Mouse (Mus musculus): ENCODE results near the gene Prim1. TPM values are rescaled to one million over a fixed set of nuclear protein-coding genes. Genes with fewer than 3 reads are reported as not detected.
A peak's percentile ranks its signal among the peaks of the same experiment; 100 is the strongest.
"Not testable (repeated sequence)": the region's sequence is repeated elsewhere in the genome, so short reads cannot be mapped to it uniquely, and the experiment has no call there.

Prim1 gene
- total RNA-seq, 2 experiments from 2014 or later, result 56.1 to 56.5 TPM

DNA sequence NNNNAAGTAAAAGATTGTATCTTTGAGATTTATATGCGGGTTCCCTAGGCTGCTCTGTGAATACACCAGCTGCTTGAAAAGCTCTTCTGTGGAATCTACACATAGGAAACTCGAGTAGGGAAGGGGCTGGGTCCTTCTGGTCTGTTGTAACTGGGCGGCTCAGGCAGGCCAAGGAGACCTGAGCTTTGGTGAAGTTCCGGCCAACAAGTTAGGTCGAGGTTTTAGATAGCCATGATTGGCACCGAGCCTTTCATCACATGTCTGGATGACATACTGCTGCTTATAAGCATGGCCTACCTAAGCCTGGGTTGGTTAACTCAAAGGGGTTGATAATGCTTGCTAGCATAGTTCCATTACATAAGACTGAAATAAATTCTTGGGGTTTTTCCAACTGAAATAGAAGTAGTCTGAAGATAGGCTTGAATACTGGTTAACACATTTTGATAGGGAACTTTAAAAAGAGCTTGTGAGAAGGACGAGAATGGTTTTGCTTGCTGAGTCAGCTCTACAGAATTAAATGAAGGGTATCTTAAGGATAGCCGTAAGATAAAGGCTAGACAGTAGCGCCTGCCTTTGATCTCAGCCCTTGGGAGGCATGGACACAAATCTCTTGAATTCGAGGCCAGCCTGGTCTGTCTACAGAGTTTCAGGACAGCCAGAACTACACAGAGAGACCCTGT, 21.9 kb downstream of the Prim1 start:
- 0 out of 2 replicates have a peak, but pooled peaks have one; percentile 14 for ATAC-seq (replicated peaks; ENCODE audit: low FRiP score, poor library complexity, severe bottlenecking)

DNA sequence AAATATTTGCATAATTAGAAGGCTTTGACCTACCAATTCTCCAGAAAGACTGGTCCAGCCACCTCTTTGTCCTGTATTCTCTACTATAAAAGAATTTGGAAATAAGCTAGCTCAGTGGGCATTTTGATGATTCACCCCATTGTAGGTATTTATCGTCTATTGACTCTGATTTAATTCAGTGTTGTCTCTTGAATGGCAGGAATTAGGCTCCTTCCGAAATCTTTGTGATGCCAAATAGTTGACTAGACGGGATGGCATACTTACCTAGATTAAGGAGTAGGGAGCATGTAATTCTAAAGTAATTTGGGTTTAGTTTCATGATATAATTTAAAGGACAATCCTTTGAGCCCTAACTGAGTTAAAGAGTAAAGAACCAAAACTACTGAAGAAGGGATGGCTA, 23.0 kb downstream of the Prim1 start:
- ATAC-seq (replicated peaks; ENCODE audit: low FRiP score, poor library complexity, severe bottlenecking), result no peak

DNA sequence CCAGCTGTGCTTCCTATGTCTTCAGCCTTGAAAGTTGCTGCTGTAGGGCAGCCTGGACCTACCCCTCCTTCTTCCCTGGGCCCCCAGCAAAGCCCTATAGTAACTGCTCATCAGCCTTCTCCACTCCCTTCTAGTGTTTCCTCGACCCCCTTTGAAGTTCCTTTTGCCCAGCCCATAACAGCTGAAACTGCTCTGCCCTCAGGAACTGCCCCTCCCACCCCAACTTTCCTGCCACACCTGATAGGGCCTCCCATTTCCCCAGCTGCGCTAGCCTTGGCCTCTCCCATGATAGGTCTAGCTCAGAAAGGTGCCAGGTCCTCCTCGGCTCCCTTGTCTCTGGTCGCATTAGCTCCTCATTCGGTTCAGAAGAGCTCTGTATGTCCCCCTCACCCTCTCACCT, 24.2 kb downstream of the Prim1 start:
- ATAC-seq (replicated peaks; ENCODE audit: low FRiP score, poor library complexity, severe bottlenecking), result 0 out of 2 replicates have a peak, but pooled peaks have one; percentile 36

GRCm38 (mm10) chr10:128039858-128040257, 24.9 kb downstream of the Prim1 start:
- ATAC-seq (replicated peaks; ENCODE audit: low FRiP score, poor library complexity, severe bottlenecking), result no peak

DNA sequence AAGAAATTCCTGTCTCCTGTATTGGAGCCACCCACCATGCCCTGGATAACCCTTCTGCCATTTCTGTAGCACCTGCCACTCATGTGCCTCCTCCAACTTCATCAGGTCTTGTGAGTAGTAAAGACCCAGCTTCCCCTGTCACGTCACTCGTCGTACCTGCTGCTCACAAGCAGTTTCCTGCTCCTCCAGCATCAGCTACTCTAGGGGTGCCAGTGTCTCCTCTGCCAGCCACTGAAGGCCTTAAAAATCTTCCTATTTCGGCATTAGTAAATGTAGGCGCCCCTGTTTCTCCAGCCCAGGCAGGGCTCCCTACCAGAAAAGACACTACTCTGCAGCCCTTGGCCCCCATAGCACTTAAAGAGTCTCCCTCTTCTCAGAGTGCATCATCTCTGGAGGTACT, 25.3 kb downstream of the Prim1 start:
- ATAC-seq (replicated peaks; ENCODE audit: low FRiP score, poor library complexity, severe bottlenecking), result no peak

GRCm38 (mm10) chr10:128041636-128042035, 26.7 kb downstream of the Prim1 start:
- ATAC-seq (replicated peaks; ENCODE audit: low FRiP score, poor library complexity, severe bottlenecking), result no peak

GRCm38 (mm10) chr10:128042466-128042865, 27.5 kb downstream of the Prim1 start:
- ATAC-seq (replicated peaks; ENCODE audit: low FRiP score, poor library complexity, severe bottlenecking), result no peak

DNA sequence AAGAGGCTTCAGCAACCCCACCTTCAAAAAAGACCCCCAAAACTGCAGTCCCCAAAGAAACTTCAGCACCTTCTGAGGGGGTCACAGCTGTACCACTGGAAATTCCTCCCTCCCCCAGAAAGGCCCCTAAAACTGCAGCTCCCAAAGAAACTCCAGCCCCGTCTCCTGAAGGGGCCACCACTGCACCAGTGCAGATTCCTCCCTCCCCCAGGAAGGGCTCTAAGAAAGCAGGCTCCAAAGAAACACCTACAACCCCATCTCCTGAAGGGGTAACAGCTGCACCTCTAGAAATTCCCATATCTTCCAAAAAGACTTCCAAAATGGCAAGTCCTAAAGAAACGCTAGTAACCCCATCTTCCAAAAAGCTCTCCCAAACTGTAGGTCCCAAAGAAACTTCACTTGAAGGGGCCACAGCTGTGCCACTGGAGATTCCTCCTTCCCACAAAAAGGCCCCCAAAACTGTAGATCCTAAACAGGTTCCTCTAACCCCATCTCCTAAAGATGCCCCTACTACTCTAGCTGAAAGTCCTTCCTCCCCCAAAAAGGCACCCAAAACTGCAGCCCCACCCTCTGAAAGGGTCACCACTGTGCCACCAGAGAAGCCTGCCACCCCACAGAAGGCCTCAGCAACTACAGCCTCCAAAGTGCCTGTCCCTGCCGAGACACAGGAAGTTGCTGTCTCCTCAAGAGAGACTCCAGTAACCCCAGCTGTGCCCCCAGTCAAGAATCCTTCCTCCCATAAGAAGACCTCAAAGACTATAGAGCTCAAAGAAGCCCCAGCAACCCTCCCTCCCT, 28.3 kb downstream of the Prim1 start:
- ATAC-seq (replicated peaks; ENCODE audit: low FRiP score, poor library complexity, severe bottlenecking), result no peak

DNA sequence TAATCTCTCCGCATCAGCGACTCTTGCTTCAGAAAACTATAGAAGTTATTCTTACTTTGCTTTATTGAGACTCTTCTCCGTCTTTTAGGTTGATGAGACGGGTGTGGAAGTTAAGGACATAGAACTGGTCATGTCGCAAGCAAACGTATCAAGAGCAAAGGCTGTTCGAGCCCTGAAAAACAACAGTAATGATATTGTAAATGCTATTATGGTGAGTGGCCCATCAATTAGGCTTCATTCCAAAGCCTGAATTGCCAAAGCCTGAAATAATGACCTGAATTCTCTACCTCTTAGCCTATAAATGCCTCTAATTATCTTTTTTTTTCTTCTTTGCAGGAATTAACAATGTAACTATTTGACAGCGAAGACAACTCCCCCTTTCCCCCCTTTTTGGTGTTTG, 33.2 kb downstream of the Prim1 start:
- ATAC-seq (replicated peaks; ENCODE audit: low FRiP score, poor library complexity, severe bottlenecking), result no peak

DNA sequence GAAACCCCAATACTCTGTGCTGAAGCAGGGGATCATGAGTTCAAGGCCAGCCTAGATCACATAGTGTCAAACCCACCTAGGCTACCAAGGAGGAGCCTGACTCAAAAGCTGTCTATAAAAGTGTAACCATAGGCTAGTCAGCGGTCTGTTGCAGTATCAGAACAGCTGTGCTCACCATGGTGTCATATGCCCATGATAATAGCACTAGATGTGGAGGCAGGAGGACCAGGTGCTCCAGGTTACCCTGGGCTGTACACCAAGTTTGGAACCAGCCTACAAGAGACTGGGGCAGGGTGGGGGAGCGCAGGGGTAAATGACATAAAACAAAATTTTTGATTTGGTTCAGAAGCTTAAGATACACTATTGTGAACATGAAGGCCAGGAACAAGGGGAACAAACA, 34.8 kb downstream of the Prim1 start:
- no peak for ATAC-seq (replicated peaks; ENCODE audit: low FRiP score, poor library complexity, severe bottlenecking)

DNA sequence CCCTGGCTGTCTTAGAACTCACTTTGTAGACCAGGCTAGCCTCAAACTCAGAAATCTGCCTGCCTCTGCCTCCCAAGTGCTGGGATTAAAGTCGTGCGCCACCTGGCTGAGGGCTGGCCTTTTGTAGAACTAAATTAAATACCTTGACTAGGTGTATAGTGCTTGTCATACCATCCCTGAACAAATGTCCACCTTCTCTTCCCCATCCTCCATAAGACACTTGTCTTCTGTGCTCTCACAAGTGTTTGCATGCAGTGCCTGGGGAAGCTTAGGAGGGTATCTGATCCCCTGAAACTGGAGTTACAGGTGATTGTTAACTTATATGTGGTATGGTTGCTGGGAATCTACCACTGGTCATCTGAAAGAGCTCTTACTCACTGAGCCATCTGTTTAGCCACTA, 35.4 kb downstream of the Prim1 start:
- ATAC-seq (replicated peaks; ENCODE audit: low FRiP score, poor library complexity, severe bottlenecking), result no peak

DNA sequence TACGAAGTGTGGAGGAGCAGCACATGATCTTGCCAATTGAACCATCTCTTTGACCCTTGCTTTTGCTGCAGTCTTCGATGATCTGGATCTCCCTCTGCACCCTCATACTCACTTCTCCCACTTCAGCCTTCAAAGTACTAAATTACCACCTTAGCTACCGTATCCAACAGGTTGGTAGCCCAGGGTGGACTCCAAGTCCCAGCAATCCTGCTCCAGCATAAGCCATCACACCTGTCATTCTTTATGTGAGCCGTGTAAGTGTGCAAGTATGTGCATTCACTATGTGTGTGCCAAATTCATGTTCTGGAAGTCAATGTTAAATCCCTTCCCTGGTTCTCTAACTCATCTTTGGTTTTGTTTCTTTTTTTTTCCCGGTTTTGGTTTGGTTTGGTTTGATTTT, 36.6 kb downstream of the Prim1 start:
- no peak for ATAC-seq (replicated peaks; ENCODE audit: low FRiP score, poor library complexity, severe bottlenecking)

GRCm38 (mm10) chr10:128052136-128052535, 37.2 kb downstream of the Prim1 start:
- not testable (repeated sequence) for ATAC-seq (replicated peaks; ENCODE audit: low FRiP score, poor library complexity, severe bottlenecking)

DNA sequence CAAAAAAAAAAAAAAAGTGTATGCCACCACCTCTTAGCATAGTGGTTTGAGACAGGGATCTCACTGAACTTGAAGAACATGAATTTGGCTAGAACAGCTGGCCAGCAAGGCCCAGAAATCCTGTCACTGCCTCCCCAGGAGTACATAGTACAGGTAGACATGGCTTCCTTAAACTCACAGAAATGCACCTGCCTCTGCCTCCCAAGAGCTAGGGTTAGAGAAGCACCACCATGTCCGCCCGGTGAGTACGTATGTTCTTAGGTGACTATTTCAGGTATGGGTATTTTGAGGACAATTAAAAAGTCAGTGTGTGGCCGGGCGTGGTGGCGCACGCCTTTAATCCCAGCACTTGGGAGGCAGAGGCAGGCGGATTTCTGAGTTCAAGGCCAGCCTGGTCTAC, 38.0 kb downstream of the Prim1 start:
- no peak for ATAC-seq (replicated peaks; ENCODE audit: low FRiP score, poor library complexity, severe bottlenecking)

- ATAC-seq (replicated peaks; ENCODE audit: low FRiP score, poor library complexity, severe bottlenecking), result peak; percentile 24
Observed at GRCm38 (mm10) chr10:128058184-128058583, 43.2 kb downstream of the Prim1 start.

GRCm38 (mm10) chr10:128058601-128059151, 43.7 kb downstream of the Prim1 start, which contains the start of gene Ptges3:
Ptges3 (plus strand) TSS chr10:128058954.
- peak; percentile 80 for ATAC-seq (replicated peaks; ENCODE audit: low FRiP score, poor library complexity, severe bottlenecking)

DNA sequence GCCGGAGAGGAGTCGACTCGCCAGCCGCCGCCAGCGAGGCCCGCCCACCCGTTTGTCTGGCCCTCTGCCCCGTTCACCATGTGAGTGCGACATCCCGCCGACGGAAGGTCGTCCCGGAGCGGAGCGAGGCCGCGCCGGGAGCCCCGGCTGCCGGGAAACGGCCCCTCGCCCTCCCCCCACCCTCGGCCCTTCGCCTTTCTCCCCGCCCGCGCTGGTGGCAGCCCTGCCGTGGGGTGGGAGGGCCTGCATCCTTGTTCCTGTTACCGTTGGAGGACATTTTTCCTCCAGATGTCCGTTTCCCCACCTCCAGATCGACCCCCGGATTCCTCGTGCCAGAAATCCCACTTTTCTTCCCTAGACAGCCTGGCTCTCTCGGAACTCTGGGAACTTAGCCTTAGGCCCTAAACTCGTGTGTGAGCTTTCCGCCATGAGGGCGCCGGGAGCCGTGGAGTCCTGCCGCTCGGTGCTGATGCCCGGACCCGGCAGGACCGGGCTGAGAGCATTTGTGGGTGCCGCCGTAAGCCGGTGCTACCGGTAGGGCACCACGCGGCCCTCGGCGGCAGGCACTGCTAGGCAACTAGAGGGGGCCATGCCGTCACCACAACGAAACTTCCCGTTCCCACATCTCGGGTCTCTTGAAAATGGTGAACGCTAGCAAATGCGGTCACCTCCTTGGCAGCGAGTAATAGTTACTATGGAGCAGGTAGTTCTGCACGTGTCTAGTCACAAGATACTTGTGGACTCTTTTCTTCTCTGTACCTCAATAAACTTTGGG, 44.4 kb downstream of the Prim1 start:
- ATAC-seq (replicated peaks; ENCODE audit: low FRiP score, poor library complexity, severe bottlenecking), result peak; percentile 60

GRCm38 (mm10) chr10:128061109-128061508, 46.1 kb downstream of the Prim1 start:
- no peak for ATAC-seq (replicated peaks; ENCODE audit: low FRiP score, poor library complexity, severe bottlenecking)

DNA sequence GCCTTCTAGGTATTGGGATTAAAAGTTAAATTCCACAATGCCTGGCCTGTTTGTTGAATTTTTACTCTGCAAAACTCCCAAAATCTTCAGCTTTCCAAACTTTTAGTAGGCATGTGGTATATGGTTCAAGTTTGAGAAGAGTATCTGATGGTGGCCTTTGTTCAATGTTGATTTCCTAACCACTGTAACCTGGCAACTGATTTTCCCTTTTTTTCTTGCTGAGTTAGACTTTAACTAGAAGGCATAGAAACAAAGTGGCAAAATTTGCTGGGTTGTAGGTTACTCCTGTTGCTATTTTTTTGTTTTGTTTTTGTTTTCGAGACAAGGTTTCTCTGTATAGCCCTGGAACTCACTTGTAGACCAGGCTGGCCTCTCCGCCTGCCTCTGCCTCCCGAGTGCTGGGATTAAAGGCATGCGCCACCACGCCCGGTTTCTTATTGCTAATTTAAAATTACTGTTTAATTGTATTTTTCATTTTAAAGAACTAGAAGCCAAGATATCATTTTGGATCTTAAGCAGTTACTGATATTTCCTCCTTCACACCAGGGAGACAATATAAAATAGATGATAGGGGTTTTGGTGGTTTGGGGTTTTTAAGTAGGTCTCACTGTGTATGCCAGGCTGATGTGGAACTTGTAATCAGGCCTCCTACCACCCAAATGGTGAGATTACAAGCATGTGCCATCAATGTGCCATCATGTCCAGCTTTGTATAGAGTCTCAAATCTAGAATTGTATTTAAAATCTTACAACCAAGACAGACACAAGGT, 47.4 kb downstream of the Prim1 start:
- no peak for ATAC-seq (replicated peaks; ENCODE audit: low FRiP score, poor library complexity, severe bottlenecking)

All from erythroblast, adult 5-6 weeks (primary cell).